Mouse (Mus musculus) hindlimb bud, embryonic 11.5 days (tissue): ENCODE data around the gene Kctd11.

Experiments used
- DNase-seq: peaks from one replicate; pipeline ENCODE4 v3.0.0-alpha.2; 2012; ENCODE audit warnings: low read depth, low spot score; ENCODE audit errors: extremely low spot score

Gene Kctd11

DNA sequence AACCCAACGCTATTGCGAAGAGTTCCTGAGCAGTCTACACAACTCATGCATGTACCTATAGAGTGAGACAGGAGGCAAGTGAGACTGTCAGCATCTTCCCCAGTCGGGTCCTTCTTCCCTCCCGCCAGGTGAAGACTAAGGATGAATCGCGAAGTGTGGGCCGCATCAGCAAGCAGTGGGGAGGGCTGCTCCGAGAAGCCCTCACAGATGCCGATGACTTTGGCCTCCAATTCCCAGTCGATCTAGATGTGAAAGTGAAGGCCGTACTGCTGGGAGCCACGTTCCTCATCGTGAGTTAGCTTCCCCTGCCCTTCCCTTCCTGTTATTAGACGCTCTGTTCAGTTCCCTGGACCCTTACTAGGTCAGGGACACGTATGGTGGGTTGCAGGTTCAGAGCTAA, 31.3 kb downstream of the Kctd11 start:
- no peak for DNase-seq

DNA sequence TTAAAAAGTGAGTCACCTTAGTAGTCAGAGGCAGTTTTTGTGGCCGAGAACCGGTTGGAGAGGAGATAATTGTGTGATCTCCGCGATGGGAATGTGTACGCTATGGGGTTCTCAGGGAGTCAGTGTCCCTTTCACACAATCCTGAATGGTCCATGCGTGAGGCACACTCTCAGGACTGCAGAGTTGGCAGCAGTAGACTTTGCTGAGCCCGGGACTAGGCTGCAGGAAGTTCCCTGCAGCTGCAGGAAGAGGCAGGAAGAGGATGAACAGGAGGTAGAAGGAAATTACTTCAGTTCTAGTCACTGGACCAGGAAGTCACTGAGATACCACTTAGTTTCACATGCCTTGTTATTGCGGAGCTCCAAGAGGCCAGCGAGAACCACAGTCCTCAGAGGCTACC, 32.1 kb downstream of the Kctd11 start:
- no peak for DNase-seq

- no peak for DNase-seq
These were observed 33.2 kb downstream of the Kctd11 start for GRCm38 (mm10) chr11:69848021-69848420.

- DNase-seq, result no peak
These were observed 34.2 kb downstream of the Kctd11 start for GRCm38 (mm10) chr11:69846738-69847688.

GRCm38 (mm10) chr11:69846198-69846680, 35.0 kb downstream of the Kctd11 start, which contains the start of gene Plscr3:
Gene Plscr3 (plus strand): TSS chr11:69846376.
- DNase-seq, result peak; percentile 70

DNA sequence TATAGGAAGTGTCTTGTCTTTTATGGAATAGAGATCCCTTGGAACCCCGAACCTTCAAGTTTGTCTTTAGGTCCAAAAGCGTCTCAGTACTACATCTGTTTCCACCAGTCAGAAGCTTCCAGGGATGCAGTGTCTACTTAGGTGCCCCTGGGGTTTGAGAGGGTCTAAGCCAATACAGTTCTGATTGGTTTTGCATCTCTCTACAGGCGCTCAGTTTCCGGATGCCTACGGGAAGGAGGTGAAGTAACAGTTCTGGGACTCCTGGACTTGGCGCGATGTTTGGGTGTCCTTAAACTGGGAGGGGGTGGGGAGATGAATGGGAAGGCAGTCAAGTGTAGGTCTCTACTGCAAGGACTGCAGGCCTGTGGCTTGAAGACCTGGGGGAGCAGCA, 42.5 kb downstream of the Kctd11 start:
- no peak for DNase-seq

GRCm38 (mm10) chr11:69837952-69838713, 43.1 kb downstream of the Kctd11 start, which contains the start of gene Tmem256:
Gene Tmem256 (plus strand): TSS chr11:69838514.
- DNase-seq, result peak; percentile 93

GRCm38 (mm10) chr11:69837604-69837951, 43.6 kb downstream of the Kctd11 start, which contains the start of gene Nlgn2:
Gene Nlgn2 (minus strand): TSS chr11:69837784.
- no peak for DNase-seq

- no peak for DNase-seq
These were observed 44.3 kb downstream of the Kctd11 start for GRCm38 (mm10) chr11:69836703-69837576.

DNA sequence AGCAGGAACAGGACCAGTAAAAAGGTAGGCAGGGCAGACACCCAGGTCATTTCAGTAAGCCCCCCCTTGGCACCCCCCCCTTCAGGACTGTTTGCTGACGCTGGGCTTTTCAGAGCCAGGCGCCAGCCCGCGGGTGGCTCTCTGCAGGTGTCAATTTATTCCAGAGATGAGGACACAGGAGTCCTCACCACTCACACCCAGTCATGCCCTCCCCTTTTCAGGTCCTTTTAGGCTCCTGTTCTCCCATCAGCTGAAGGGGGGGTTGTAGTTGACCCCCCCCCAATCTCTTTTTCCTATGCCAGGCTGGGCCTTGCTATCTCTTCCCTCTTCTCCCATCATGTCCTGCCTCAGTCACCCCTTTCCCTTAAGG, 45.3 kb downstream of the Kctd11 start:
- DNase-seq, result no peak

GRCm38 (mm10) chr11:69835326-69835965, 45.8 kb downstream of the Kctd11 start:
- DNase-seq, result no peak

GRCm38 (mm10) chr11:69834001-69834549, 47.1 kb downstream of the Kctd11 start:
- no peak for DNase-seq

DNA sequence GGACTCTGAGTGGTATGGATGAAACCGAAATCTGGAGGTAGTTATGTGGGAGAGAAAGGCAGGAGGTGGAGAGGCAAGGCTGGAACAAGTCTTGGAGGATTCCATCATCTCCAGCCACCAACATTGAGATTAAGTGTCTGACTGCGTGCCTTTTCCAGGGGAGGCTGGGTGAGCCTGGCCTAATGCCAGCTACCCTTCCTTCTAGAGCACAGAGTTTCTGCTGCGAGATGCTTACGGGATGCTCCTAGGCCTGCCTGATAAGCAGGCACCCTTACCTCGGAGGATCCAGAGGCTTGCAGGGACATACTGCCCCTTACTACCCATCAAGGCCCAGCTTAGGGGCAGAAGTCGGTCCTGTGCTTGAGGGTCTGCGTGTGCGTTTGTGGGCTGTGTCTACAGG, 47.7 kb downstream of the Kctd11 start:
- DNase-seq, result no peak

DNA sequence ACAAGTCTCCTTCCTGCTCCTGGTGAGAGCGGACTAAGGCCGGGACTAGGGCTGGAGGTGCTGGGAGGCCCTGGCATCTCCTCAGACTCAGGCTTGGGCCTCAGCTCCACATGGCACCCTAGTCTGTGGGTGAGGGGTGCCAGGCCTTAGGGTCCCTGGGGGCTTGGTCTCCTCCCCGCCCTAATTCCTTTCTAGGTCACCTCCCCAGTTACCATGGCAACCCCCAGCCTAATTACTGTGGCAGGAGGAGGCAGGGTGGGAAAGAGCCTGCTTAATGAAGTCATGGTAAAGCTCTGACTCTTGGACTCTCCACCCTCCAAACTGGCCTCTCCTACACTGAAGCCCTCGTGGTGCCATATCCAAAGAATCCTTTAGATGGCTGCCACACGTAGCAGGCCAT, 52.4 kb downstream of the Kctd11 start:
- DNase-seq, result no peak
